Mouse (Mus musculus): ENCODE results near the gene Hils1.

GRCm38 (mm10) chr11:94938296-94938695 is 29.1 kb upstream of the Hils1 start:
- TF ChIP-seq CEBPB (IDR thresholded peaks at IDR 0.05; ENCODE audit: low read depth): no peak
- no peak for TF ChIP-seq CTCF (IDR thresholded peaks at IDR 0.05; ENCODE audit: control insufficient read depth, insufficient read depth, insufficient read length)
- TF ChIP-seq MYOD1 (IDR thresholded peaks at IDR 0.05; ENCODE audit: control insufficient read depth, insufficient read length, low read depth): no peak
- no peak for TF ChIP-seq MAX (IDR thresholded peaks at IDR 0.05)
- no peak for TF ChIP-seq FOSL1 (IDR thresholded peaks at IDR 0.05; ENCODE audit: insufficient read depth, low read length, poor library complexity, severe bottlenecking)
- TF ChIP-seq USF1 (IDR thresholded peaks at IDR 0.05; ENCODE audit: low read depth): no peak
- no peak for TF ChIP-seq MYOG (IDR thresholded peaks at IDR 0.05; ENCODE audit: control insufficient read depth, extremely low read depth, insufficient read length)
